ENCODE assay signal across 20 mouse cellular contexts in genomic region chr12:105636551-105636950, GRCm38 (mm10). TPM values are rescaled to one million over a fixed set of nuclear protein-coding genes. Genes with fewer than 3 reads are reported as not detected.
"Had no signal": no experiment of that assay in that cellular context is flagged by ENCODE, and none has a peak within 500 bp of the region (broad histone marks: within the 10 kb centered on the region; RNA-seq: fewer than 3 reads in every experiment).

No protein-coding gene starts in this region.

- H3K4me3 ChIP-seq: limb, embryonic 12.5 days; limb, embryonic 15.5 days; midbrain, embryonic 12.5 days; midbrain, embryonic 15.5 days; neural tube, embryonic 12.5 days; neural tube, embryonic 15.5 days had no signal

- DNase-seq: kidney, adult 8-10 months; left cerebral cortex, postnatal 4 days; liver, postnatal 0 days; lung, embryonic 14.5 days; right cerebral cortex, postnatal 25 days; thymus, adult 18-20 months; thymus, postnatal 36 days had no signal

- H3K27ac ChIP-seq: kidney, postnatal 0 days; limb, embryonic 12.5 days; limb, embryonic 15.5 days; liver, embryonic 14.5 days; macrophage; midbrain, embryonic 12.5 days; midbrain, embryonic 15.5 days; neural tube, embryonic 12.5 days; neural tube, embryonic 15.5 days had no signal

RNA-seq across cellular contexts. Expression of gene Bdkrb1, which starts 33.7 kb away (rescaled TPM):
- total RNA-seq: left cerebral cortex, adult 18-20 months; left cerebral cortex, postnatal 10 days; left cerebral cortex, postnatal 4 days; megakaryocyte, adult 5-6 weeks had no signal
- polyA plus RNA-seq: intestine, embryonic 14.5 days; limb, embryonic 12.5 days; limb, embryonic 15.5 days; liver, embryonic 14.5 days; liver, postnatal 0 days; lung, embryonic 14.5 days; macrophage; midbrain, embryonic 12.5 days; neural tube, embryonic 12.5 days; neural tube, embryonic 15.5 days had no signal
